Mouse (Mus musculus) liver, embryonic 14.5 days (tissue): ENCODE measurements around the gene Elovl1. TPM values are rescaled to one million over a fixed set of nuclear protein-coding genes. Genes with fewer than 3 reads are reported as not detected.

Experiments used
- ATAC-seq: fragments of 200-750 bp; cut with Nextera tagmentation; 2 replicates; pipeline ENCODE4 v1.8.0; 2017; ENCODE audit warnings: moderate number of reproducible peaks, mild to moderate bottlenecking, moderate library complexity; ENCODE audit not compliant: insufficient read depth
- DNase-seq, 3 experiments: peaks; one replicate each; pipeline ENCODE4 v3.0.0-alpha.2; 2012 to 2013; ENCODE audit warnings: low read depth in 3 of 3, low spot score in 3 of 3
- H3K27ac ChIP-seq: fragments of 300-500 bp; sonication (generic); 2 replicates; pipeline ENCODE4 v1.5.1; 2014; ENCODE audit warnings: moderate library complexity, mild to moderate bottlenecking, control low read depth, inconsistent platforms
- H3K27me3 ChIP-seq: fragments of 300-500 bp; sonication (generic); 2 replicates; pipeline ENCODE4 v1.6.1; 2014; ENCODE audit warnings: mild to moderate bottlenecking, low read length, moderate library complexity; ENCODE audit not compliant: control insufficient read depth, insufficient read depth
- H3K36me3 ChIP-seq: fragments of 300-500 bp; sonication (generic); replicated peaks from 2 replicates; pipeline ENCODE4 v1.6.1; 2014; ENCODE audit warnings: low read depth; ENCODE audit not compliant: control insufficient read depth, insufficient read depth
- H3K4me1 ChIP-seq, 2 experiments: fragments of 200-500 bp in 1 of 2; fragments of 300-500 bp in 1 of 2; sonication (generic) in 1 of 2; replicated peaks; 2 replicates each; pipeline ENCODE4 v1.6.1; 2012 to 2014; ENCODE audit warnings: antibody characterized with exemption in 1 of 2, inconsistent platforms in 1 of 2, low read length in 1 of 2; ENCODE audit not compliant: control insufficient read depth in 2 of 2, insufficient read depth in 2 of 2
- H3K4me2 ChIP-seq: fragments of 300-500 bp; sonication (generic); 2 replicates; pipeline ENCODE4 v1.6.1; 2014; ENCODE audit warnings: low read depth, mild to moderate bottlenecking, control low read depth, moderate library complexity
- H3K4me3 ChIP-seq, 2 experiments: fragments of 200-500 bp in 1 of 2; fragments of 300-500 bp in 1 of 2; sonication (generic) in 1 of 2; 2 replicates each; pipeline ENCODE4 v1.5.1; 2012 to 2014; ENCODE audit warnings: low read depth in 2 of 2, low read length in 2 of 2, mild to moderate bottlenecking in 2 of 2, control low read depth in 1 of 2, inconsistent platforms in 1 of 2, moderate library complexity in 1 of 2; ENCODE audit not compliant: insufficient read depth in 1 of 2
- H3K9ac ChIP-seq: fragments of 300-500 bp; sonication (generic); replicated peaks from 2 replicates; pipeline ENCODE4 v1.6.1; 2014; ENCODE audit warnings: mild to moderate bottlenecking, control low read depth, moderate library complexity
- H3K9me3 ChIP-seq: fragments of 300-500 bp; sonication (generic); 2 replicates; pipeline ENCODE4 v1.6.1; 2016; ENCODE audit warnings: low read length, mixed read lengths; ENCODE audit not compliant: control insufficient read depth
- CTCF ChIP-seq: IDR thresholded peaks from 2 replicates; pipeline ENCODE4 v1.5.1; 2016; ENCODE audit warnings: antibody characterized with exemption, low read depth, control low read depth
- EP300 ChIP-seq: IDR thresholded peaks from 2 replicates; pipeline ENCODE4 v1.6.1; 2016; ENCODE audit warnings: antibody characterized with exemption, low read depth
- WGBS: fragments of 180-500 bp; shearing (Covaris S2); extraction: QIAGEN DNeasy Blood & Tissue Kit; methylation state at CpG from one replicate; pipeline ENCODE4 v1.1.7; 2014; ENCODE audit not compliant: insufficient replicate concordance; 5-methylcytosine and 5-hydroxymethylcytosine counted together
- polyA plus RNA-seq, 2 experiments: library from polyadenylated mRNA; depleted of rRNA in 1 of 2; stranded (reverse) in 1 of 2; unstranded in 1 of 2; fragments of >200 nt; fragmentation: Nextera tagmentation in 1 of 2; extraction: Ambion mirVana in 1 of 2; gene quantifications; 2 replicates each; pipeline versions ENCODE4 v1.2.1 to v1.2.3; 2012 to 2014

Gene Elovl1
- polyA plus RNA-seq, 2 experiments = 88.0 to 88.1 TPM

- Histone ChIP-seq H3K27ac (peak within 1 kb of the TSS; percentile 82), H3K4me1 (peaks cover 19 to 29% of the 10 kb centered on the region in 2 experiments), H3K4me2 (peak within 1 kb of the TSS; percentile 89), H3K36me3 (peaks cover 41% of the 10 kb centered on the region), H3K9ac (peak within 1 kb of the TSS; percentile 93), H3K4me3 (peak within 1 kb of the TSS; percentile 77 to 82), H3K9me3 (no peaks in the 10 kb centered on the region), H3K27me3 (no peaks in the 10 kb centered on the region)
- under 1% methylated on average over 67 of the region's 67 CpGs for WGBS
- TF ChIP-seq CTCF (no peak), EP300 (0 out of 2 replicates have a peak, but pooled peaks have one; percentile 45)
- DNase-seq (peak; percentile 94 to 96 (median 95)), ATAC-seq (peak; percentile 95)
Measured at GRCm38 (mm10) chr4:118436820-118437603, 9.1 kb downstream of the Elovl1 start, which contains the start of gene Cdc20. TSS of gene Cdc20 (minus strand) at chr4:118437352.

GRCm38 (mm10) chr4:118437829-118438253 lies 9.9 kb downstream of the Elovl1 start:
- peak overlapping the region; percentile 76 for H3K9ac ChIP-seq
- H3K4me2 ChIP-seq = peak overlapping the region; percentile 89
- peaks cover 33% of the 10 kb centered on the region for H3K36me3 ChIP-seq
- H3K27ac ChIP-seq = peak overlapping the region; percentile 75
- ATAC-seq = peak; percentile 46; the same call in 1 of the 2 replicates
- peak overlapping the region; percentile 77 to 82 for H3K4me3 ChIP-seq
- TF ChIP-seq CTCF = no peak
- TF ChIP-seq EP300 = no peak
- H3K9me3 ChIP-seq = no peaks in the 10 kb centered on the region
- no peaks in the 10 kb centered on the region for H3K27me3 ChIP-seq
- 10% methylated on average over 12 of the region's 12 CpGs for WGBS
- peaks cover 19 to 29% of the 10 kb centered on the region in 2 experiments for H3K4me1 ChIP-seq
- DNase-seq = no peak

- WGBS = 73% methylated on average over 10 of the region's 10 CpGs
- no peak for TF ChIP-seq CTCF
- no peak for TF ChIP-seq EP300
Measured at GRCm38 (mm10) chr4:118445088-118445487, 17.2 kb downstream of the Elovl1 start.

GRCm38 (mm10) chr4:118445781-118446414 lies 18.0 kb downstream of the Elovl1 start:
- Histone ChIP-seq H3K4me3 (peak overlapping the region in 1 of 2 experiments; percentile 4; a peak in 1 of 4 replicates), H3K9me3 (no peaks in the 10 kb centered on the region), H3K27ac (no peak overlapping the region), H3K4me1 (no peaks in the 10 kb centered on the region), H3K9ac (no peak overlapping the region), H3K36me3 (no peaks in the 10 kb centered on the region), H3K4me2 (peak overlapping the region; percentile 44), H3K27me3 (no peaks in the 10 kb centered on the region)
- ATAC-seq (peak; percentile 35; the same call in 1 of the 2 replicates), DNase-seq (no peak)
- WGBS = 54% methylated on average over 18 of the region's 18 CpGs
- no peak for TF ChIP-seq EP300
- peak; percentile 10; the same call in 1 of the 2 replicates for TF ChIP-seq CTCF

More at GRCm38 (mm10) chr4:118445088-118445487, 17.2 kb downstream of the Elovl1 start:
- no peak overlapping the region for H3K9ac ChIP-seq
- ATAC-seq (no peak), DNase-seq (no peak)
- H3K9me3 ChIP-seq = no peaks in the 10 kb centered on the region
- H3K4me1 ChIP-seq = no peaks in the 10 kb centered on the region
- H3K4me2 ChIP-seq = no peak overlapping the region
- H3K4me3 ChIP-seq = no peak overlapping the region
- no peaks in the 10 kb centered on the region for H3K36me3 ChIP-seq
- no peaks in the 10 kb centered on the region for H3K27me3 ChIP-seq
- H3K27ac ChIP-seq = no peak overlapping the region
